Mouse (Mus musculus): Measurements from ENCODE around the gene 9130019O22Rik. TPM values are rescaled to one million over a fixed set of nuclear protein-coding genes. Genes with fewer than 3 reads are reported as not detected.

9130019O22Rik gene
- polyA plus RNA-seq, 1 experiment from 2014 or later: 6.7 TPM

Other genes starting within 250 kb of the 9130019O22Rik start
- not detected in 2 replicates for gene Spn, start 249.3 kb downstream of the 9130019O22Rik start, polyA plus RNA-seq (2014; fragmentation: Nextera tagmentation; extraction: Ambion mirVana)
- 71.8 and 74.0 TPM in 2 replicates for gene Cd2bp2, start 191.1 kb downstream of the 9130019O22Rik start, polyA plus RNA-seq (2014; fragmentation: Nextera tagmentation; extraction: Ambion mirVana)
- 15.8 and 19.2 TPM in 2 replicates for gene Tbc1d10b, start 178.7 kb downstream of the 9130019O22Rik start, polyA plus RNA-seq (2014; fragmentation: Nextera tagmentation; extraction: Ambion mirVana)
- gene Mylpf, start 178.3 kb downstream of the 9130019O22Rik start, polyA plus RNA-seq (2014; fragmentation: Nextera tagmentation; extraction: Ambion mirVana): 19.8 and 22.8 TPM in 2 replicates
- gene Zfp553, start 154.1 kb downstream of the 9130019O22Rik start, polyA plus RNA-seq (2014; fragmentation: Nextera tagmentation; extraction: Ambion mirVana): 20.9 and 22.5 TPM in 2 replicates
- 21.0 and 24.6 TPM in 2 replicates for gene Sept1, start 154.0 kb downstream of the 9130019O22Rik start, polyA plus RNA-seq (2014; fragmentation: Nextera tagmentation; extraction: Ambion mirVana)
- gene Zfp771, start 142.9 kb downstream of the 9130019O22Rik start, polyA plus RNA-seq (2014; fragmentation: Nextera tagmentation; extraction: Ambion mirVana): 63.2 and 65.3 TPM in 2 replicates
- 253 and 266 TPM in 2 replicates for gene Dctpp1, start 126.5 kb downstream of the 9130019O22Rik start, polyA plus RNA-seq (2014; fragmentation: Nextera tagmentation; extraction: Ambion mirVana)
- gene Sephs2, start 113.1 kb downstream of the 9130019O22Rik start, polyA plus RNA-seq (2014; fragmentation: Nextera tagmentation; extraction: Ambion mirVana): 92.4 and 102 TPM in 2 replicates
- 0.59 and 1.2 TPM in 2 replicates for gene Itgal, start 90.9 kb downstream of the 9130019O22Rik start, polyA plus RNA-seq (2014; fragmentation: Nextera tagmentation; extraction: Ambion mirVana)
- 6.1 and 6.4 TPM in 2 replicates for gene Zfp768, start 41.6 kb downstream of the 9130019O22Rik start, polyA plus RNA-seq (2014; fragmentation: Nextera tagmentation; extraction: Ambion mirVana)
- 5.6 and 7.8 TPM in 2 replicates for gene Zfp747, start 11.1 kb downstream of the 9130019O22Rik start, polyA plus RNA-seq (2014; fragmentation: Nextera tagmentation; extraction: Ambion mirVana)
- gene E430018J23Rik, start 6.5 kb upstream of the 9130019O22Rik start, polyA plus RNA-seq (2014; fragmentation: Nextera tagmentation; extraction: Ambion mirVana): 6.1 TPM in 2 replicates
- gene Zfp764, start 19.7 kb upstream of the 9130019O22Rik start, polyA plus RNA-seq (2014; fragmentation: Nextera tagmentation; extraction: Ambion mirVana): 7.9 and 8.2 TPM in 2 replicates
- 27.3 and 29.8 TPM in 2 replicates for gene Zfp688, start 34.9 kb upstream of the 9130019O22Rik start, polyA plus RNA-seq (2014; fragmentation: Nextera tagmentation; extraction: Ambion mirVana)
- gene Zfp689, start 62.0 kb upstream of the 9130019O22Rik start, polyA plus RNA-seq (2014; fragmentation: Nextera tagmentation; extraction: Ambion mirVana): 11.7 and 12.4 TPM in 2 replicates
- gene Prr14, start 72.4 kb upstream of the 9130019O22Rik start, polyA plus RNA-seq (2014; fragmentation: Nextera tagmentation; extraction: Ambion mirVana): 54.8 and 58.5 TPM in 2 replicates
- 8.9 and 10.2 TPM in 2 replicates for gene Fbrs, start 92.0 kb upstream of the 9130019O22Rik start, polyA plus RNA-seq (2014; fragmentation: Nextera tagmentation; extraction: Ambion mirVana)
- 41.9 and 47.5 TPM in 2 replicates for gene Srcap, start 124.8 kb upstream of the 9130019O22Rik start, polyA plus RNA-seq (2014; fragmentation: Nextera tagmentation; extraction: Ambion mirVana)
- 16.1 and 16.3 TPM in 2 replicates for gene Gm42715, start 132.4 kb upstream of the 9130019O22Rik start, polyA plus RNA-seq (2014; fragmentation: Nextera tagmentation; extraction: Ambion mirVana)
- gene Tmem265, start 174.2 kb upstream of the 9130019O22Rik start, polyA plus RNA-seq (2014; fragmentation: Nextera tagmentation; extraction: Ambion mirVana): 4.8 and 5.7 TPM in 2 replicates
- gene Phkg2, start 186.2 kb upstream of the 9130019O22Rik start, polyA plus RNA-seq (2014; fragmentation: Nextera tagmentation; extraction: Ambion mirVana): 42.9 and 45.8 TPM in 2 replicates
- 13.6 and 14.1 TPM in 2 replicates for gene Ccdc189, start 201.4 kb upstream of the 9130019O22Rik start, polyA plus RNA-seq (2014; fragmentation: Nextera tagmentation; extraction: Ambion mirVana)
- 31.7 and 31.8 TPM in 2 replicates for gene Rnf40, start 201.6 kb upstream of the 9130019O22Rik start, polyA plus RNA-seq (2014; fragmentation: Nextera tagmentation; extraction: Ambion mirVana)
- gene Zfp629, start 228.6 kb upstream of the 9130019O22Rik start, polyA plus RNA-seq (2014; fragmentation: Nextera tagmentation; extraction: Ambion mirVana): 27.3 and 27.5 TPM in 2 replicates

Measured in embryonic facial prominence, embryonic 11.5 days (tissue).